Mouse (Mus musculus) stomach, postnatal 0 days (tissue): ENCODE results near the gene Myo15. TPM values are rescaled to one million over a fixed set of nuclear protein-coding genes. Genes with fewer than 3 reads are reported as not detected.

Experiments used
- ATAC-seq: fragments of 200-750 bp; cut with Nextera tagmentation; 2 replicates; pipeline ENCODE4 v1.8.0; 2017; ENCODE audit not compliant: low FRiP score, low TSS enrichment
- DNase-seq: peaks from one replicate; pipeline ENCODE4 v3.0.0-alpha.2; 2016; ENCODE audit warnings: low spot score
- H3K27ac ChIP-seq: fragments of 300-500 bp; sonication (generic); replicated peaks from 2 replicates; pipeline ENCODE4 v1.5.1; 2014; ENCODE audit warnings: mild to moderate bottlenecking, control low read depth
- H3K27me3 ChIP-seq: fragments of 300-500 bp; sonication (generic); 2 replicates; pipeline ENCODE4 v1.6.1; 2014; ENCODE audit warnings: low read length; ENCODE audit not compliant: control insufficient read depth, insufficient read depth
- H3K36me3 ChIP-seq: fragments of 300-500 bp; sonication (generic); 2 replicates; pipeline ENCODE4 v1.6.1; 2014; ENCODE audit warnings: low read length, mixed read lengths; ENCODE audit not compliant: control insufficient read depth, insufficient read depth
- H3K4me1 ChIP-seq: fragments of 300-500 bp; sonication (generic); replicated peaks from 2 replicates; pipeline ENCODE4 v1.6.1; 2014; ENCODE audit warnings: antibody characterized with exemption; ENCODE audit not compliant: control insufficient read depth, insufficient read depth
- H3K4me2 ChIP-seq: fragments of 300-500 bp; sonication (generic); replicated peaks from 2 replicates; pipeline ENCODE4 v1.6.1; 2014; ENCODE audit warnings: low read depth, mild to moderate bottlenecking, control low read depth, moderate library complexity
- H3K4me3 ChIP-seq: fragments of 300-500 bp; sonication (generic); 2 replicates; pipeline ENCODE4 v1.5.1; 2014; ENCODE audit warnings: low read depth, low read length, control low read depth
- H3K9ac ChIP-seq: fragments of 300-500 bp; sonication (generic); 2 replicates; pipeline ENCODE4 v1.6.1; 2014; ENCODE audit warnings: mild to moderate bottlenecking, low read length, control low read depth, mixed read lengths
- H3K9me3 ChIP-seq: fragments of 300-500 bp; sonication (generic); 2 replicates; pipeline ENCODE4 v1.6.1; 2016; ENCODE audit warnings: low read length; ENCODE audit not compliant: control insufficient read depth
- CTCF ChIP-seq: IDR thresholded peaks from 2 replicates; pipeline ENCODE4 v1.5.1; 2016; ENCODE audit warnings: antibody characterized with exemption, low read depth, mild to moderate bottlenecking, moderate library complexity
- EP300 ChIP-seq: optimal IDR thresholded peaks from 2 replicates; pipeline ENCODE3; 2016; ENCODE audit warnings: antibody characterized with exemption
- WGBS: fragments of 180-500 bp; shearing (Covaris S2); extraction: QIAGEN DNeasy Blood & Tissue Kit; methylation state at CpG from one replicate; pipeline ENCODE4 v1.1.7; 2014; 5-methylcytosine and 5-hydroxymethylcytosine counted together
- polyA plus RNA-seq: library from polyadenylated mRNA; unstranded; fragments of >200 nt; fragmentation: Nextera tagmentation; extraction: Ambion mirVana; gene quantifications from 2 replicates; pipeline ENCODE4 v1.2.1, GENCODE M21; 2015

Myo15 gene
- polyA plus RNA-seq, 1 experiment from 2014 or later = 0.02 TPM

DNA sequence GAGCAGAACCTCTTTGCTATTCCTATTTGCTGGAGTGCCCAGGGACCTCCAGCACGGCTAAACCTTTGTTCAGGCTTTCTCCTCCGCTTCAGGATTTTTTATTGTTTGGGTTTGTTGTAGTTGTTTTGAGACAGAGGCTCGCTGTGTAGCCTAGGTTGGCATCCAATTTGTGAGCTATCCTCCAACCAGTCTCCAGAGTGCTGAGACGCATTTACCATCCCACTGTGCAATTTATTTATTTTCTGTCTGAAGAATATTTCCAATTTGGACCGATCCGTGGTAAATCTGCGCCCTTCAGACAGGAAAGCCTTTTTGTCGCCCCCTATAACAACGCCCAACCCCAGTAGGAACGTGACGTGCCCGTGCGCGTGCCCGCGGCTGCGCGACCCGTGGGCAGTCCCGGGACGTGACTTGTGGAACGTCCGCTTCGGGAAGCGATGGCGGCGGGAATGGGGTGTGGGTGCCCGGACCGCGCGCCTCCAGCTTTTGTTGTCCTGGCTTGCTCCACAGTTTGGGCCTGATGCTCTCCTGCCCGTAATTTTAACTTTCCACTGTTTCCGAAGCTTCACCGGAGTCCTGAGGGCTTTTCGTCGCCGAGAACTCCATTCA is 67.8 kb downstream of the Myo15 start:
- TF ChIP-seq CTCF (peak; percentile 62), EP300 (peak; percentile 86)
- H3K4me3 ChIP-seq = peak overlapping the region; percentile 95
- peak overlapping the region; percentile 96 for H3K9ac ChIP-seq
- H3K4me2 ChIP-seq = peak overlapping the region; percentile 93
- peaks cover 8% of the 10 kb centered on the region for H3K4me1 ChIP-seq
- ATAC-seq (peak; percentile 80), DNase-seq (peak; percentile 92)
- WGBS = 0% methylated on average over 37 of the region's 37 CpGs
- peak overlapping the region; percentile 99 for H3K27ac ChIP-seq
- no peaks in the 10 kb centered on the region for H3K27me3 ChIP-seq
- no peaks in the 10 kb centered on the region for H3K9me3 ChIP-seq
- peaks cover 2% of the 10 kb centered on the region; the same call in 1 of the 2 replicates for H3K36me3 ChIP-seq

DNA sequence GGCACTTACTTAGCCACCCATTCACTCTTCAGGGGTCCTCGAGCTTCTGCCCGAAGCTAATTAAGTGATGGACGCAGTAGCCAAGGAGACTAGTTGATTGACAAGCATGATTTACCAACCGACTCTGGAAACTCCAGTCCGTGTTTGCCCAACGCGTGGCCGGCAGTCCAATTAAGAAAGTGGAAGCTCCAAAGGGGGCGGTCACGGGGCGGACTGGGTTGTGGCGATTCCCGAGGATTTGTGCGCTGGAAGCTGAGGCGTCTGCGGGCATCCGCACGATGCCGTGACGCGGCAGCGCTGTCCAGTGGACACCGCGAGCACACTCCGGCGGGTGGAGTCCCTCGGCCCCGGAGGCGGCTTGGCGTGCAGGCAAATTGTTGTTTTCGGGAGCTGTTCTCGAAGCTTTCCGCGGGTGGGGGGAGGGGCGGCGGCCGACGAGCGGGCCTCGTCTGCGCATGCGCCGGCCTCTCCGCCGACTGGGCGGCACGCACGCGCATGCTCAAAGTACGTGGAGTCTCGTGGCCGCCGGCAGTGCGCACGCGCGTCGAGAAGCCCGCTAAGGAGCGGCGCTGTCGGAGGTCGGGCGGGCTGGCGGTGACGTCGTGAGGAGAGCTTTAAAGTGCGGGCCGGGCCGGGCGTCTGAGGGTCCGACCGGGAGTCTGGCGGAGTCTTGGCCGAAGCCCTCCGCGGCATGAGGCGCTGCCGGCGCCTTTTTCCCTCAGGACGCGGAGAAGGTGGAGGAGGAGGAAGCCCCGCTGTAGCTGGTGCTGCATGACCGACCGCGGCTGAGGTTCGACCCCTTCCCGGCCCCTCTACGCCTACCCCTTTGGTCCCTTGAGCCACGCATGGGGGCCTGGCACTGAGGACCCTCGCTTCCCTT is 68.6 kb downstream of the Myo15 start:
- peak overlapping the region; percentile 93 for H3K4me2 ChIP-seq
- H3K4me1 ChIP-seq = peaks cover 8% of the 10 kb centered on the region
- under 1% methylated on average over 89 of the region's 91 CpGs for WGBS
- H3K27ac ChIP-seq = peak overlapping the region; percentile 99
- H3K9me3 ChIP-seq = no peaks in the 10 kb centered on the region
- H3K27me3 ChIP-seq = no peaks in the 10 kb centered on the region
- H3K36me3 ChIP-seq = peaks cover 6% of the 10 kb centered on the region; the same call in 1 of the 2 replicates
- H3K9ac ChIP-seq = peak overlapping the region; percentile 96
- ATAC-seq = peak; percentile 94
- TF ChIP-seq EP300 (no peak), CTCF (peak; percentile 44)
- peak; percentile 97 for DNase-seq
- H3K4me3 ChIP-seq = peak overlapping the region; percentile 95

DNA sequence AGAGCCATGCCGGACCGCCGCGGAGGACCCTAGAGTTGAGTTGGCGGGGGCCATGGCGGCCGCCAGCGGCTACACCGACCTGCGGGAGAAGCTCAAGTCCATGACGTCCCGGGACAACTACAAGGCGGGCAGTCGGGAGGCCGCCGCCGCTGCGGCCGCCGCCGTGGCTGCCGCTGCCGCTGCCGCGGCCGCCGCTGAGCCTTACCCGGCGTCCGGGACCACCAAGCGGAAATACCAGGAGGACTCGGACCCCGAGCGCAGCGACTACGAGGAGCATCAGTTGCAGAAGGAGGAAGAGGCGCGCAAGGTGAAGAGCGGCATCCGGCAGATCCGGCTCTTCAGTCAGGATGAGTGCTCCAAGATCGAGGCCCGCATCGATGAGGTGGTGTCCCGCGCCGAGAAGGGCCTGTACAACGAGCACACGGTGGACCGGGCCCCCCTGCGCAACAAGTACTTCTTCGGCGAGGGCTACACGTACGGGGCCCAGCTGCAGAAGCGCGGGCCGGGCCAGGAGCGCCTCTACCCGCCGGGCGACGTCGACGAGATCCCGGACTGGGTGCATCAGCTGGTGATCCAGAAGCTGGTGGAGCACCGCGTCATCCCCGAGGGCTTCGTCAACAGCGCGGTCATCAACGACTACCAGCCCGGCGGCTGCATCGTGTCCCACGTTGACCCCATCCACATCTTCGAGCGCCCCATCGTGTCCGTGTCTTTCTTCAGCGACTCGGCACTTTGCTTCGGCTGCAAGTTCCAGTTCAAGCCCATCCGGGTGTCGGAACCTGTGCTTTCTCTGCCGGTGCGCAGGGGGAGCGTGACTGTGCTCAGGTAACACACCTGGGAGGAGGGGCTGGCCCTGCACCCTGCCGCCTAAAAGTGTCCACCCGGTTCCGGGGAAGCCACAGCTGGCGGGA is 69.5 kb downstream of the Myo15 start:
- no peaks in the 10 kb centered on the region for H3K27me3 ChIP-seq
- H3K4me2 ChIP-seq = peak overlapping the region; percentile 93
- peak overlapping the region; percentile 95 for H3K4me3 ChIP-seq
- H3K9ac ChIP-seq = peak overlapping the region; percentile 96
- H3K27ac ChIP-seq = peak overlapping the region; percentile 99
- peaks cover 6% of the 10 kb centered on the region; the same call in 1 of the 2 replicates for H3K36me3 ChIP-seq
- ATAC-seq (peak; percentile 16), DNase-seq (peak; percentile 69)
- TF ChIP-seq CTCF (no peak), EP300 (no peak)
- peaks cover 8% of the 10 kb centered on the region for H3K4me1 ChIP-seq
- under 1% methylated on average over 87 of the region's 93 CpGs for WGBS
- no peaks in the 10 kb centered on the region for H3K9me3 ChIP-seq

DNA sequence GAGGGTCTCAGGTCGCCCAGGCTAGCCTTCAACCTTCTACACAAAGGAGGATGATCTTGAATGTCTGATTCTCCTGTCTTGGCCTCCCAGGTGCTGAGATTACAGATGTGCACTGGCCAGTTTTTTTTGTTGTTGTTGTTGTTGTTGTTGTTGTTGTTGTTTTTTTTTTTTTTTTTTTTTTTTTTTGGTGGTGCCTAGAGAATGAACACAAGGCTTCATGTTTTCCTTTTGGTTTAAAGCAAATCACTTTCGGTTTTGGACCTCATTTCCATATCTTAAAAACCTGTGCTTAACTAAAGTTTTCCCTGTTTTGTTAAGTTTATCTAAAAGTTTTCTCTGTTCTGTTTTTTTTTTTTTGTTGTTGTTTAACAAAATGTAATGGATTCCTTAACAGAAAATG is 70.4 kb downstream of the Myo15 start:
- H3K4me2 ChIP-seq = peak overlapping the region; percentile 93
- peak overlapping the region; percentile 95 for H3K4me3 ChIP-seq
- no peaks in the 10 kb centered on the region for H3K27me3 ChIP-seq
- WGBS = 6% methylated on average over 2 of the region's 2 CpGs
- no peak for DNase-seq
- H3K4me1 ChIP-seq = peaks cover 8% of the 10 kb centered on the region
- H3K36me3 ChIP-seq = peaks cover 6% of the 10 kb centered on the region; the same call in 1 of the 2 replicates
- no peak for ATAC-seq
- H3K9me3 ChIP-seq = no peaks in the 10 kb centered on the region
- no peak overlapping the region; the same call in 1 of the 2 replicates for H3K27ac ChIP-seq
- peak overlapping the region; percentile 96 for H3K9ac ChIP-seq
- TF ChIP-seq CTCF = no peak
- no peak for TF ChIP-seq EP300

DNA sequence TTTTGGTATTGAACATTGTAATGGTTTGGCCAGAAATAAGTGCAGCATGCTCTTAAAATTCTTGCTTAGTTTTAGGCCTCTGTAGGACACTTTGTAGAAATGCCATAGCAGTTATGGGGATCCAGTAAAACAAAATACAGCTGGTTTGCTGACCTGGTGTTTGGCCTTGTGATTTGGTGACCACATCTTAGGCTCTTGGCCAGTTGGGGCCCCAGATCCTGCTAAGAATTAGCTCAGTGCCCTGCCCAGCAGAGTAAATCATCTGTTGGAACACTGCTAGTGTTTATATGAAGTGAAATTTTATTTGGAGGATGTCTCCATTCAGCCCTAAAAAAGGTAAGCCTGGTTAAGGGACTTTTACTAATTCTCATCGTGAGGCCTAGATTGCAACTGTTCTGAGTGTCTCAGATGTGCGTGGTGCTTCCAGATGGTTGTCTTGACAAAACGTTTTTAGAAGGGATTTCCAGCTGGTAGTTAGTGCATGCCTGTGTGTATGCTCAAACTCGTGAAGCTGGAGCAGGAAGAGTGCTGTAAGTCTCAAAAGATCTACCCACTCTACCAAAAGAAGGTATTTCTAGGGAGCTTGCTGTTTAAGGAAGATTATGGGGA is 71.0 kb downstream of the Myo15 start:
- Histone ChIP-seq H3K9ac (0 out of 2 replicates have a peak overlapping the region, but pooled peaks have one; percentile 24), H3K4me3 (peak overlapping the region; percentile 95), H3K36me3 (peaks cover 6% of the 10 kb centered on the region; the same call in 1 of the 2 replicates), H3K4me2 (peak overlapping the region; percentile 93), H3K4me1 (peaks cover 8% of the 10 kb centered on the region), H3K27me3 (no peaks in the 10 kb centered on the region), H3K9me3 (no peaks in the 10 kb centered on the region), H3K27ac (peak overlapping the region; percentile 19; the same call in 1 of the 2 replicates)
- TF ChIP-seq EP300 (no peak), CTCF (no peak)
- DNase-seq = peak; percentile 50
- 2% methylated on average over 4 of the region's 4 CpGs for WGBS
- ATAC-seq = no peak
